Mouse (Mus musculus) bone marrow, adult 2 months (tissue): ENCODE data around the gene Aurkb. TPM values are rescaled to one million over a fixed set of nuclear protein-coding genes. Genes with fewer than 3 reads are reported as not detected.

Experiments used
- H3K27ac ChIP-seq: fragments of 200-500 bp; 2 replicates; pipeline ENCODE4 v1.5.1; 2012; ENCODE audit warnings: low read depth, mild to moderate bottlenecking, control low read depth, inconsistent platforms, low read length; ENCODE audit not compliant: control insufficient read depth, poor library complexity, insufficient read depth
- H3K4me1 ChIP-seq: fragments of 200-500 bp; 2 replicates; pipeline ENCODE4 v1.6.1; 2011; ENCODE audit warnings: low read length; ENCODE audit not compliant: control insufficient read depth, insufficient read depth
- H3K4me3 ChIP-seq: fragments of 200-500 bp; replicated peaks from 2 replicates; pipeline ENCODE3; 2011; ENCODE audit warnings: mild to moderate bottlenecking, low read depth, low read length, control low read depth; ENCODE audit not compliant: control insufficient read depth
- CTCF ChIP-seq: fragments of 200-500 bp; IDR thresholded peaks from 2 replicates; pipeline ENCODE4 v1.5.1; 2011; ENCODE audit warnings: low read length, control low read depth; ENCODE audit not compliant: control insufficient read depth, insufficient read depth
- POLR2A ChIP-seq: fragments of 200-500 bp; IDR thresholded peaks from 2 replicates; pipeline ENCODE4 v1.6.1; 2011; ENCODE audit warnings: low read depth, mild to moderate bottlenecking, control low read depth, low read length, borderline replicate concordance; ENCODE audit not compliant: control insufficient read depth
- WGBS: fragments of 180-500 bp; shearing (Covaris S2); methylation state at CpG from one replicate; pipeline ENCODE4 v1.1.7; 2018; 5-methylcytosine and 5-hydroxymethylcytosine counted together
- polyA plus RNA-seq: library from polyadenylated mRNA; stranded (reverse); fragments of >200 nt; gene quantifications from 2 replicates; pipeline ENCODE4 v1.2.4, GENCODE M21; 2011; ENCODE audit warnings: low replicate concordance; ENCODE audit not compliant: missing spikeins, insufficient read depth, insufficient read length

Gene Aurkb
- polyA plus RNA-seq, 1 experiment: 100 TPM

GRCm38 (mm10) chr11:69064259-69065133, 19.0 kb downstream of the Aurkb start:
- no peak overlapping the region for H3K27ac ChIP-seq
- H3K4me1 ChIP-seq: peaks cover 4% of the 10 kb centered on the region; the same call in 1 of the 2 replicates
- WGBS: 70% methylated on average over 9 of the region's 9 CpGs
- H3K4me3 ChIP-seq: no peak overlapping the region
- TF ChIP-seq POLR2A (no peak), CTCF (no peak)

GRCm38 (mm10) chr11:69065394-69065925, 20.0 kb downstream of the Aurkb start:
- TF ChIP-seq POLR2A: no peak
- no peak for TF ChIP-seq CTCF
- H3K4me1 ChIP-seq: peaks cover 4% of the 10 kb centered on the region; the same call in 1 of the 2 replicates
- no peak overlapping the region for H3K27ac ChIP-seq
- H3K4me3 ChIP-seq: no peak overlapping the region
- 71% methylated on average over 3 of the region's 3 CpGs for WGBS

- Histone ChIP-seq H3K4me3 (peak overlapping the region; percentile 53), H3K4me1 (peaks cover 4% of the 10 kb centered on the region; the same call in 1 of the 2 replicates), H3K27ac (peak overlapping the region; percentile 8; the same call in 1 of the 2 replicates)
- TF ChIP-seq CTCF (no peak), POLR2A (peak; percentile 52)
- WGBS: 2% methylated on average over 29 of the region's 29 CpGs
These were observed 20.9 kb downstream of the Aurkb start for GRCm38 (mm10) chr11:69066163-69066861.

- Histone ChIP-seq H3K4me3 (no peak overlapping the region), H3K27ac (no peak overlapping the region), H3K4me1 (peaks cover 4% of the 10 kb centered on the region; the same call in 1 of the 2 replicates)
- 13% methylated on average over 8 of the region's 8 CpGs for WGBS
- no peak for TF ChIP-seq POLR2A
- TF ChIP-seq CTCF: peak; percentile 80
These were observed 21.5 kb downstream of the Aurkb start for GRCm38 (mm10) chr11:69066956-69067355.

GRCm38 (mm10) chr11:69067601-69068000, 22.2 kb downstream of the Aurkb start:
- no peak overlapping the region for H3K27ac ChIP-seq
- H3K4me1 ChIP-seq: peaks cover 4% of the 10 kb centered on the region; the same call in 1 of the 2 replicates
- no peak for TF ChIP-seq POLR2A
- TF ChIP-seq CTCF: no peak
- H3K4me3 ChIP-seq: no peak overlapping the region
- 88% methylated on average over 6 of the region's 6 CpGs for WGBS

GRCm38 (mm10) chr11:69070093-69070492, 24.6 kb downstream of the Aurkb start:
- Histone ChIP-seq H3K27ac (peak overlapping the region; percentile 55), H3K4me1 (peaks cover 2% of the 10 kb centered on the region; the same call in 1 of the 2 replicates), H3K4me3 (peak overlapping the region; percentile 84)
- WGBS: 3% methylated on average over 13 of the region's 13 CpGs
- TF ChIP-seq POLR2A: no peak
- no peak for TF ChIP-seq CTCF

GRCm38 (mm10) chr11:69070590-69071222, 25.3 kb downstream of the Aurkb start, which contains the start of gene Tmem107:
Tmem107 (plus strand) TSS chr11:69070806.
- under 1% methylated on average over 47 of the region's 47 CpGs for WGBS
- Histone ChIP-seq H3K4me3 (peak within 1 kb of the TSS; percentile 84), H3K4me1 (peaks cover 2% of the 10 kb centered on the region; the same call in 1 of the 2 replicates), H3K27ac (peak within 1 kb of the TSS; percentile 55)
- peak; percentile 94 for TF ChIP-seq POLR2A
- no peak; the same call in 1 of the 2 replicates for TF ChIP-seq CTCF

- peak overlapping the region; percentile 84 for H3K4me3 ChIP-seq
- WGBS: 39% methylated on average over 9 of the region's 9 CpGs
- no peak for TF ChIP-seq POLR2A
- no peak for TF ChIP-seq CTCF
- peaks cover under 1% of the 10 kb centered on the region; the same call in 1 of the 2 replicates for H3K4me1 ChIP-seq
- H3K27ac ChIP-seq: peak overlapping the region; percentile 55; the same call in 1 of the 2 replicates
These were observed 25.8 kb downstream of the Aurkb start for GRCm38 (mm10) chr11:69071262-69071661.
